Mouse (Mus musculus) limb, embryonic 14.5 days (tissue): ENCODE measurements around the gene Krt77. TPM values are rescaled to one million over a fixed set of nuclear protein-coding genes. Genes with fewer than 3 reads are reported as not detected.

Experiments used
- ATAC-seq: fragments of 200-750 bp; cut with Nextera tagmentation; 2 replicates; pipeline ENCODE4 v1.8.0; 2017; ENCODE audit warnings: low read depth, moderate number of reproducible peaks, moderate TSS enrichment; ENCODE audit not compliant: low FRiP score
- DNase-seq: peaks from one replicate; pipeline ENCODE4 v3.0.0-alpha.2; 2015; ENCODE audit warnings: low spot score
- H3K27ac ChIP-seq: fragments of 300-500 bp; sonication (generic); replicated peaks from 2 replicates; pipeline ENCODE4 v1.5.1; 2014; ENCODE audit warnings: low read depth, mild to moderate bottlenecking, low read length, moderate library complexity, mixed read lengths
- H3K27me3 ChIP-seq: fragments of 300-500 bp; sonication (generic); 2 replicates; pipeline ENCODE4 v1.6.1; 2014; ENCODE audit warnings: low read length, mixed read lengths; ENCODE audit not compliant: control insufficient read depth, insufficient read depth
- H3K36me3 ChIP-seq: fragments of 300-500 bp; sonication (generic); 2 replicates; pipeline ENCODE4 v1.6.1; 2014; ENCODE audit warnings: mild to moderate bottlenecking, low read length, moderate library complexity, mixed read lengths; ENCODE audit not compliant: control insufficient read depth, insufficient read depth
- H3K4me1 ChIP-seq: fragments of 300-500 bp; sonication (generic); 2 replicates; pipeline ENCODE4 v1.6.1; 2014; ENCODE audit warnings: antibody characterized with exemption, low read length, mixed read lengths; ENCODE audit not compliant: control insufficient read depth, insufficient read depth
- H3K4me2 ChIP-seq: fragments of 300-500 bp; sonication (generic); replicated peaks from 2 replicates; pipeline ENCODE4 v1.6.1; 2014; ENCODE audit warnings: low read depth, mild to moderate bottlenecking, low read length, moderate library complexity; ENCODE audit not compliant: severe bottlenecking
- H3K4me3 ChIP-seq: fragments of 300-500 bp; sonication (generic); replicated peaks from 2 replicates; pipeline ENCODE4 v1.5.1; 2014; ENCODE audit warnings: low read length
- H3K9ac ChIP-seq: fragments of 300-500 bp; sonication (generic); 2 replicates; pipeline ENCODE4 v1.6.1; 2014; ENCODE audit warnings: mild to moderate bottlenecking, low read depth, low read length, moderate library complexity; ENCODE audit not compliant: severe bottlenecking
- H3K9me3 ChIP-seq: fragments of 300-500 bp; sonication (generic); 2 replicates; pipeline ENCODE4 v1.6.1; 2016; ENCODE audit warnings: low read length; ENCODE audit not compliant: control insufficient read depth
- POLR2A ChIP-seq: fragments of 200-500 bp; IDR thresholded peaks from 2 replicates; pipeline ENCODE4 v1.8.0; 2012; ENCODE audit warnings: inconsistent platforms, mild to moderate bottlenecking, moderate library complexity, borderline replicate concordance; ENCODE audit not compliant: insufficient read depth, insufficient read length; ENCODE audit errors: extremely low read depth
- WGBS: fragments of 180-500 bp; shearing (Covaris S2); extraction: QIAGEN DNeasy Blood & Tissue Kit; methylation state at CpG from one replicate; pipeline ENCODE4 v1.1.7; 2014; 5-methylcytosine and 5-hydroxymethylcytosine counted together
- polyA plus RNA-seq, 2 experiments: library from polyadenylated mRNA; depleted of rRNA in 1 of 2; stranded (reverse) in 1 of 2; unstranded in 1 of 2; fragments of >200 nt; fragmentation: Nextera tagmentation in 1 of 2; extraction: Ambion mirVana in 1 of 2; gene quantifications; 2 replicates each; pipeline versions ENCODE4 v1.2.1 to v1.2.3; 2012 to 2014

Gene Krt77
- polyA plus RNA-seq, 2 experiments = 19.9 to 32.8 TPM

DNA sequence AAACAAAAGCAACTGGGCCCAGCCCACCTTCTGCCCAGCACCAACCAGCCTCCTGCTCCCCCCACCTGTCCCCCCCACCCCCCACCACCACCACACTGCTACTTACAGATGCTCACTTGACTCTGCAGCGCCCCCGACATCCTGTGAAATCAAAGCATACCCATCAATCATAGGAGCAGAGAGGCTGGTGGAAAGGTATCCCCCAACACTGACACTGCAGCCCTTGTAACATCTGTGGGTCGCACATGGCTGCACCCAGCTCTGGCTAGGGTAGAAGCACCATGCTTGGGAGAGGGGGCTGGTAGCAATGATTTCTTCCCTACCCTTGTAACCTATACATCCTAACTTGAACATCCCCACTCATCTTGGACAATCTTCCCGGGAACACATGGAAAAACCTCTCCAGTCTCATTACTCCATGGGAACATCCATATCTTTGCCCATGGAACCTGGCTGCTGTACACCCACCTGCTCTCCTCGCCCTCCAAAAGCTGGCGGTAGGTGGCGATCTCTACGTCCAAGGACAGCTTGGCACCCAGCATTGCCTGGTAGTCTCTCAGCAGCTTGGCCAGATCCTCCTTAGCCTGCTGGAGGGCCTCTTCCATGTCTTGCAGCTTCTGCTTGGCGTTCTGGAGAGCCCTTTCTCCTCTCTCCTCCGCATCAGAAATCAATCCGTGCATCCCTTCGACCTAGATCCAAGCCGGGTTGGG, 8.9 kb downstream of the Krt77 start:
- H3K27ac ChIP-seq = no peak overlapping the region
- WGBS = 51% methylated on average over 13 of the region's 13 CpGs
- no peak overlapping the region for H3K9ac ChIP-seq
- TF ChIP-seq POLR2A = no peak
- DNase-seq = no peak
- no peak overlapping the region for H3K4me3 ChIP-seq
- no peaks in the 10 kb centered on the region for H3K36me3 ChIP-seq
- no peaks in the 10 kb centered on the region for H3K9me3 ChIP-seq
- peaks cover 36% of the 10 kb centered on the region for H3K27me3 ChIP-seq
- peak overlapping the region; percentile 71 for H3K4me2 ChIP-seq
- H3K4me1 ChIP-seq = no peaks in the 10 kb centered on the region
- ATAC-seq = no peak

DNA sequence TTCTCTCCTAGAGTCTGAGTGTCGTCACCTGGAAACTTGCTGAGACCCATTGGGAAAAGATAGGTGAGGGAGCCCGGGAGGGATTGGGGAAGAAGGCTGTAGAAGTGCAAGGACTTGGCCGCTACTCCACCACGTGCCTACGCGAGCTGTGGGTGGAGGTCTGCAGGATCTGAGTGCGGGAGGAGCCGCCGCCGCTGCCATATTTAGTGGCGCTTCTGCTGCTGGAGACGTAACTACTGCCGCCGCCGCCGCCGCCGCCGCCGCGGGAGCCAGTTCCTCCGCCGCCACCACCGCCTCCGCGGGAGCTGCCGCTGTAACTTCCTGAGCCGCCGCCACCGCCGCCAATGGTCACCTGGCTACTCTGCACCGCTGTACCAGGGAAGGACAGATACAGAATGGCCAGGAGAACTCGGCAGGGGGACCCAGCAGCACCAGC, 9.8 kb downstream of the Krt77 start:
- DNase-seq (no peak), ATAC-seq (no peak)
- Histone ChIP-seq H3K4me3 (peak overlapping the region; percentile 37), H3K9me3 (no peaks in the 10 kb centered on the region), H3K4me2 (peak overlapping the region; percentile 71), H3K9ac (peak overlapping the region; percentile 48), H3K36me3 (no peaks in the 10 kb centered on the region), H3K27me3 (peaks cover 40% of the 10 kb centered on the region), H3K27ac (no peak overlapping the region), H3K4me1 (no peaks in the 10 kb centered on the region)
- no peak for TF ChIP-seq POLR2A
- WGBS = under 1% methylated on average over 20 of the region's 33 CpGs

DNA sequence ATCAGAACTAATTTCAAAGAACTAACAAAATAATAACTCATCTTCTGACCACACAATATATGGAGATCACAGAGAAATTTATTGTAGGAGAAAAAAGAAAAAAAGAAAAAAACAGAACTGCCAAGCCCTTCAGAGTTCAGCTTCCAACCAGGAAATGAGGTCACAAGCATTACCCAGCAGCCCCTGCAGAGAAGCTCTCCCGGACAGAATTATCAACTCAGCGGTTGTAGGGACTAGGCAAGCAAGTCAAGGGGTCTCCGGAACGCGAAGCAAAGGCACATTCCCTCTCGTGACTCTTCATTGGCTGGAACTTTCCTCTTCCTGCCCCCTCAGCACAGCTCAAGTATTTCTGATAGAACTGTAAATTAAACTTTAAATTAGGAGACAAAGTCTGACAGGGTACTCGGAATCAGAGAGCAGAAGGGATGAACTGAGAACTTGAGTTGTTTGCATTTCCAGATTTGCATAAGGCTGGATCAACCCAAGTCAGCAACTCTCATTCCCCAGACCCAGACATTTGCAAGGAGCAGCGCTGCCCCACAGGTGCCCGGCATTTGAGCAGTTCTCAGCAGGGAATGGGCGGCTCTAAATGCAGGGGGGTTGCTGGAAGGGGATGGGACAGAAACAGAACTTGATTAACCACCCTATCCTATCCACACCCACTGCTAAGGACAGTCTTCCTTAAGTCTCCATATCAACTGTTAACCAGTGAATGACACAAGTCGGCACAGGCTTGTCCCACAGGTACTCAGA, 10.7 kb downstream of the Krt77 start:
- peak overlapping the region; percentile 37; the same call in 1 of the 2 replicates for H3K4me3 ChIP-seq
- H3K9me3 ChIP-seq = no peaks in the 10 kb centered on the region
- 5% methylated on average over 11 of the region's 11 CpGs for WGBS
- H3K27me3 ChIP-seq = peaks cover 42% of the 10 kb centered on the region
- DNase-seq (no peak), ATAC-seq (no peak)
- H3K27ac ChIP-seq = no peak overlapping the region
- TF ChIP-seq POLR2A = no peak
- H3K4me1 ChIP-seq = no peaks in the 10 kb centered on the region
- H3K9ac ChIP-seq = no peak overlapping the region
- H3K36me3 ChIP-seq = no peaks in the 10 kb centered on the region
- H3K4me2 ChIP-seq = peak overlapping the region; percentile 71; the same call in 1 of the 2 replicates

DNA sequence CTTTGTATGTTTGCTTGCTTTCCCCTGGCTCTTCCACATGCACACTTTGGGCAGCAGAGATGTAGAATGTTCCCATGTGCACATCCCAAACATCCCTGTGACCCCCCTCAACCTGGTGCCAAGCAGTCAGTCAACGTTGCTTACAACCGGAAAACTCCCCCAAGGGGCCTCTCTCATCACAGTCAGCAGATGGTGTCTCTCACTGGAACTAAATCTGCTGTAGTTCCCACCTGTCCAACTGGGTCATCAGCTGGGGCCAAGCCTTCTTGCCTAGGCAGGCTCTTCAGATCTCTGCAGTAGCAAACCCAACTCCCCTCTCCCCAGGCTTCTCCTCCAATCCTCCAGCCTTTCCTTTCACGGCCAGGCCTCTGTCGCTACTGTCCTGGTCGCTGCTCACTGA, 12.8 kb downstream of the Krt77 start:
- Histone ChIP-seq H3K4me2 (no peak overlapping the region), H3K9ac (no peak overlapping the region), H3K9me3 (no peaks in the 10 kb centered on the region), H3K27ac (no peak overlapping the region), H3K4me3 (no peak overlapping the region), H3K36me3 (no peaks in the 10 kb centered on the region), H3K27me3 (peaks cover 42% of the 10 kb centered on the region), H3K4me1 (no peaks in the 10 kb centered on the region)
- WGBS = 55% methylated on average over 5 of the region's 5 CpGs
- DNase-seq = no peak
- TF ChIP-seq POLR2A = no peak
- ATAC-seq = no peak

DNA sequence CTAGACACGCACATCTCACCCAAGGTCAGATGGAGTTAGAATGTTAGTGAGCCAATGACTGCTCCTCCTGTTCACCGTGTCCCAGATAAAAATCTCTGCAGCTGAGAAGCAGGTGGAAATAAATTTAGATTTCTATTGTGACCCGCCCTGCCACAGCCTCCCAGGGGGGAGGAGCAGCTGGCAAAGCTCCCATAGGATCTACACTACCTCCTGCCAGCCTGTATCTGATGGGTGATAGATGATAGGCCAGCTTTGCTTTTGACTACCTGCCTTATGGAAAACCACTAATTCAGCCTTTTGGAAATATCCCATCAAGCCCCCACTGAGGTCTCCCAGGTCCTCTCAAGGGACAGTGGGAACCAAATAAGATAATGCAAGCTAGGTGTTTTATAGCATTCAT, 13.8 kb downstream of the Krt77 start:
- 67% methylated on average over 3 of the region's 3 CpGs for WGBS
- H3K9me3 ChIP-seq = no peaks in the 10 kb centered on the region
- H3K9ac ChIP-seq = no peak overlapping the region
- peaks cover 42% of the 10 kb centered on the region for H3K27me3 ChIP-seq
- ATAC-seq (no peak), DNase-seq (no peak)
- no peak overlapping the region for H3K4me2 ChIP-seq
- TF ChIP-seq POLR2A = no peak
- H3K36me3 ChIP-seq = no peaks in the 10 kb centered on the region
- no peak overlapping the region for H3K4me3 ChIP-seq
- H3K27ac ChIP-seq = no peak overlapping the region
- no peaks in the 10 kb centered on the region for H3K4me1 ChIP-seq
